Mouse (Mus musculus) right cerebral cortex, postnatal 4 days (tissue): ENCODE results near the gene Aknad1.
A peak's percentile ranks its signal among the peaks of the same experiment; 100 is the strongest.

ENCODE experiments used
- DNase-seq: peaks from one replicate; pipeline ENCODE4 v3.0.0-alpha.2; 2022

The Aknad1 gene

DNA sequence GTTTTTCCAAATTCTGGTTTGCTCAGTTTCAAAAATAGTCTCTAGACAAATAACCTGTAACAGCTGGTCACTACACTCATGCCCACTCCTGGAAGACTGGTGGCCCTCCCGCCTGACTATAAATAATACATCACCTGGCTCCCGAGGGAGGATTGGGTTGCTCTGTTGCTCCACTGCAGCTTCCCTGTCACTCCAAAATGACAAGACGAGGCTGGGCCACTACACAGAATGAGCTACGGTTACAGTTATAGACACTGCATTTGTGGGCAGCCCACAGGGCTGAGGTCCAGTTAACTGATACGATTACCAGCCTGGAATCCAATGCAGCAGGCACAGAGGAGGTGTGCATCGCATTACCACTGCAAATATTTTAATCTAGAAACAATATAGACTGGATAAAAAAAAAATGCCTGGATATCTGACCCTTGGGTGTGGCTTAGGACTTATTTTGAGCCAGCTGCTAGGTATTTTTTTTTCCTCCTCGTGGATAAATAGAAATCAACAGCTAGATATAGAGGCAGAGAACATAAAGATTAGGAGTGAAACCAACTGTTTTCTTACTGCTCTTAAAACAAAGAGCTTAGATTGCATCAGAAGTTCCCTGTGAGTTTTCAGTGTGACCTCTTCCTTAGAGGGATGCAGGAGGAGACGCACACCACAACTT is at the start of gene Aknad1:
TSS of gene Aknad1 (plus strand) at position 614 of the 664 bp plus-strand sequence.
- no peak for DNase-seq

DNA sequence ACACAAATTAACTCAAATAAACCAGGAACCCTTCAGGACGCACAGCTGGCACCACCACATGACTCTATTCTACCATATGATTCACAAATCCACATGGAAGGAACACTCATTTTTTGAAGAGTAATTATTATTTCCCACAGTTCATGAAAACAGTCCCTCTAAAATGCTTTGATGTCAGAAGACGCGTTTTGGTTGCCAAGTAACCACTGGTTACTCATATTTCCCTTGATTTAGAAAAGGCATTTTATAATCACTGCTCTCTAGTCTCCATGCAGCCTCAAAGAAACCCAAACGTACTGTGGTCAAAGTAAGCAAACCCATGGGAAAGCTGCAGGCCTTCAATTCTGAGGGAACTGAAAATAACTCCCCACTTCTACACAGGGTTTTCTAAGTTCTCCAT is 49.5 kb upstream of the Aknad1 start:
- DNase-seq: no peak

DNA sequence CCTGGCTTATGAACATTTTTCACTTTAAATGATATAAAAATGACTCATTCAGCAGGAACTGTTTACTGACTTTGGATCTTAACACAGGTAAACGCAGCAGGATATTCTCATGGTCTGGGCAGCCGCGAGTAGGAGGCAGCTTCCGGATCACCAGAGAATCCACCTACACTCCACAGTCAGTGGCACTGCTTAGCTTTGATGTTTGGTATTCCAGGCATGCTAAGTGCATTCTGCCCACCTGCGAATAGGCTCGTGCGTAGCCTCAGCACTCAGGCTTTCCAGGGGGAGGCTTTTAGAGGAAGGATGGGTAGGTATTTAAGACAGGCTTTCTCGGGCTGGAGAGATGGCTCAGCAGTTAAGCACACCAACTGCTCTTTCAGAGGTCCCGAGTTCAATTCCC is 45.1 kb upstream of the Aknad1 start:
- no peak for DNase-seq

DNA sequence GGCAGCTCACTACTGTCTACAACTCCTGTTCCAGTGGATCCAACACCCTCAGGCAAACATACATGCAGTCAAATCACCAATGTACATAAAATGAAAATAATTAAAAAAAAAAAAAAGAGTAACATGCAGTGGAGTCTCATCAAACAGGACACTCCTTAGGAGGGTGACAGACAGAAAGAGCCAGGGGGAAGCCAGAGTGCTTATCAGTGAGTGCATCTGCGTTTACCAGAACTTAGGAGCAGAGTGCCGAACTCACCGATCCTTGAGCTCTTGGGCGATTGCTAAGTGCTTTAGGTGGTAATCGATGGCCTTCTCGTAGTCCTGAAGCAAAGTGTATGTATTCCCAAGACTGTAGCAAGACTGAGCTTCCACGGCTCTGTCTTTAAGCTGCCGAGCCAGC is 40.8 kb upstream of the Aknad1 start:
- DNase-seq: no peak

DNA sequence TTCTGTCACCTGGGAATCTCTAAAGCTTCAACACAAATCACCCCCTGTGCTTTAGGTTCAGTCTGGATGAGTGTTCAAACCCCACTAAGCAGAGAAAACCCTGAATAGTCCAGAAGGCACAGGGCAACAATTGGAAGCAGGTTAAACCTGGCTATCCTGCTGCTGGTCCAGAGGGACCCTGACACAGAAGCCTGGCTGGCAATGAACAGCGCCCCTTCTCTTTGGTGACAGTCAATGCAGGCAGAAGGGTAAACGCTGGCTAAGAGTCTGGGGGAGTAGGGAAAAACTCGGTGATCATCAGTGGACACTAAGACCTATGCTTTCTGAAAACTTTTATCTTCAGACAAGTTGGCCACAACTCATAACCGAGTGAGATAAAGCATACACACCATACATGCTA is 39.7 kb upstream of the Aknad1 start:
- DNase-seq: no peak

DNA sequence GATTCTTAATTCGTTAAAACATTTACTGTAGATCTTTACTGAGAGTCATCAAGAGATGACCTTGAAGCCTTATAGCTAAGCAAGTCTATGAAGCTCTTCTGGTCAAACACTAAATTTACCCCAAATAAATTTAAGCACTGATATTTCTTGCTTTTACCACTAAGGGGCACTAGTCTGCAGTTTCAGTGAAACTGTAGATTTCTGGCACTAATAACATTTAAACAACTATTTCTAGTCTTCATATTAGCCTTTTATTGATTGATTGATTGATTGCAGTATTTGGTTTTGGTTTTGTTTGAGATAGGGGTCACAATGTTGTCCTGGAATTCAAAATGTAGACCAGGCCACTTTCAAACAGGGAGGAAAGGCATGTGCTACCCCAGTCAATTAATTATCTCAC is 38.2 kb upstream of the Aknad1 start:
- no peak for DNase-seq

DNA sequence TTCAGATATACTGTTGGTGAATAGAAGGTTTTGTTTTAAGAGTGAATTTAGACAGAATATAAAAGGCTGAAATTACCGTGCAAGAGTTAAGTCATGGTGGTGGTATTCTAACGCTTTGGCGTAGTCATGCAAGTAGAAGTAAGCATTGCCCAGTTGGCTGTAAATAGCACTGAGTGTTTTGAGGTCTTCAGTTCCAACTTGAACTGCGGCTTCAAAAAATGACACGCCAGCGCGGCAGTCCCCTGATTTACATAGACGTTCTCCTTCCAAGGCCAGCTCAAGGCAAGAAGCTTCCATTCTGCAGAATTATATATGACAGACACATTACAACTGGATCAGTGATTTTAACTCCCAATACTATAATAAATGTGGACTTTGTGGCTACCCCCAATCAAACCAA is 36.7 kb upstream of the Aknad1 start:
- no peak for DNase-seq

DNA sequence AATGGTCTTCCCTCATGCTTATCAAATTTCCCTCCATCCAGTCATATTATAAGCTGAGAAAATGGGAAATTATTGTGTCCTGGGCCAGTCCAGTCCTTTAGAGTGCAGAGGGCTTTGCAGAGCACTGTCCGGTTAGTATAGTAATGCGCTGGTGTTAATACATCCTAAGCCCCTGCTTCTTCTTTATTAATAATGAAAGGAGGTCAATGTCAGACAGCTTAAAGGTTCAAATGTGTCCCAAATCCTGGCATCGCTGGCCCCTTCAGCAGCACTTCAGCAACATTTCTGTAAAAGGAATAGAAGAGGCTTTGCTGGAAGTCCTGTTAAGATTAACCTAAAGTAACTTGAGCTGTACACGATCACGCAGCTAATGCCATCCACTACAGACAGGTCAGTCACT is 28.2 kb upstream of the Aknad1 start:
- DNase-seq: no peak

DNA sequence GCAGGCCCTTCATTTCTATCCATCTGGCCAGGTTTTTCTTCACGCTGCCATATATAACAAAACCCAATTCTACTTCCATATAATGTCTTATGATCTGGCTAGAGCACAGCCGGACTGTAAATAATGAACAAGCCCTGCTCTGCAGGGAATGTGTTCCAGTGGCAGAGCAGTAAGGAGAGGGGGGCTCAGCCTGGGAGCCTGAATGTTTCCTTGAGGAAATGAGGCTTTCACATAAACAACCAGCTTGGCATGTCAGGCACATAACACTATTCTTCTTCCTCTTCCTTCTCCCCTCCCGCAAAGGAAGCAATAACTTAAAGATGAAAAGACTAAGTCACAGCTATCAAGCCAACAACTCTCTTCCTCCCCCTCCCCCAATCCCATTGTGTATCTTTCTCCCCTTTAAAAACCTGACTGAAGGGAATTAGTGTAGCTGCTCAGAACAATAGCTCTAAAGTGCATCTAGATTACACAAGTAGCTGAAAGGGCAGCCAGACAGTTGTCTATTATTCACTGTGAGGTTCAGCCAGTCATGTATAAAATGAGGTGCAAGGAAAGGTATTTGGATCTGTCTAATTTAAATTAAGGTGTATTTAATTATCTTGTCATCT is 26.3 kb upstream of the Aknad1 start:
- no peak for DNase-seq

DNA sequence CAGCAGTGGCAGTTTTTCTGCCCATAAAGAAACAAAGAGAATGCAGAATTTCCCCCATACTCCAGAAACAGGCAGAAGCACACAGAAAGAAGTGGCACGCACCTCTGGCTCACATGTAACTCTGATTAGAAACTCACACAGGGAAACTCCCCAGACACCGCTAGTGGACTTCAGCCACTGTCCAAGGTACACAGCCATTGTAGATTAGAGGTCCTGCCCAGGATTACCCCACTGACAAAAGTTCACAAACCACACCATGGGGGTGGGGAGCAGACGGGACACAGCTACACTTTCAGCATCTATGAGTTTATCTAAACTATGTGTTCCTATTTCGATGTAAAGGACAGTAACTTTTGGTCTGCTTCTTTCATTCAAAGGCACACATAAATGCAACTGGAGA is 24.6 kb upstream of the Aknad1 start:
- DNase-seq: no peak

DNA sequence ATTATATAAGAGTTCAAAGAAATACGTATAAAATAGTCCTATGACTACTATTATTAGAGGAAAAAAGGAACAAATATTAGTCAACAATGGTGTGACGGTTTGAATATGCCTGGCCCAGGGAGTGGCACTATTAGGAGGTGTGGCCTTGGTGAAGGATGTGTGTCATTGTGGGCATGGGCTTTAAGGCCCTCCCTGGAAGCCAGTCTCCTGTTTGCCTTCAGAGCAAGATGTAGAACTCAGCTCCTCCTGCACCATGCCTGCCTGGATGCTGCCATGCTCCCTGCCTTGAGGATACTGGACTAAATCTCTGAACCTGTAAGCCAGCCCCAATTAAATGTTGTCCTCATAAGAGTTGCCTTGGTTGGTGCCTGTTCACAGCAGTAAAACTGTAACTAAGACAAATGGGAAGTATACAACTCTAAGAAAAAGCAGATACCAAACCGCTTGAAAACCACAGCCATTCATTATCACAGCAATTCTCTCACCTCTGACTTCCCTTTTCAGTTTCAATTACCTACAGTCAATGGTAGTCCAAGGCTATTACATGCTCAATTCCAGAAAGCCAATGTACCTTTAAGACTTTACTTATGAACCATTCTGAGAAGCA is 21.5 kb upstream of the Aknad1 start:
- no peak for DNase-seq

DNA sequence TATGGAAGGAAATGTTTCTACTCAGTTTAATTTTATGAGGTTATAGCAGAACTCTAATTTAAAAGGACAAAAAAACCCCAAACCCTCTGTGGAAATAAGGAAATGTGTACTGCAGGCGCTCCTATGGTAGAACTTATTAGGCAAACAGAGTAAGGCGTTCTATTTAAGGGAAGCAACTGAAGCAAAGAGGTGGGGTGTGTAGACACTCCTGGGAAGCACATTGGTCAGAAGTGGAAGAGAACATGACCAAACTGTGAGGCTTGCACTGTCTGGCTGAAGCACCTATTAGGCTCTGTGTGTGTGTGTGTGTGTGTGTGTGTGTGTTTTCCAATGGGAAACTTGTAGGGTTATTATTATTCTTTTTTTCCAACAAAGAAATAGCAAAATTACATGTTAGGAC is 20.1 kb upstream of the Aknad1 start:
- no peak for DNase-seq

DNA sequence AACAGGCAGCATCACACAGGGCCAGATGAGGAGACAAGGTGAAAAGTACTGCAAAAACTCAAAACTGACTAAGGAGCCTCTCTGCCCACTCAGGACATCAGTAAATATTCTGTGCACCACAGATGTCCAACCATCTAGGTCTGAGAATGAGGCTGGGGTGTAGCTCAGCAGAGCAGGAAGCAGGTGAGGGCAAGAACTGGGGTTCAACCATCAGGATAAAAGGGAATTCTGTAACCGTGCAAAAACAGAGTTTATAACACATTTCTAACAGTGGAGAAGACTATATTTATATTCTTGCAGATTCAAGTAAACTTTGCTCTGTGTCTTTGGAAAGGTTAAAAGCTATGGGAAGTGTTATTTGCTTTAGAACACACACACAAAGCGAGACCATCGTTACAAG is 19.7 kb upstream of the Aknad1 start:
- no peak for DNase-seq

DNA sequence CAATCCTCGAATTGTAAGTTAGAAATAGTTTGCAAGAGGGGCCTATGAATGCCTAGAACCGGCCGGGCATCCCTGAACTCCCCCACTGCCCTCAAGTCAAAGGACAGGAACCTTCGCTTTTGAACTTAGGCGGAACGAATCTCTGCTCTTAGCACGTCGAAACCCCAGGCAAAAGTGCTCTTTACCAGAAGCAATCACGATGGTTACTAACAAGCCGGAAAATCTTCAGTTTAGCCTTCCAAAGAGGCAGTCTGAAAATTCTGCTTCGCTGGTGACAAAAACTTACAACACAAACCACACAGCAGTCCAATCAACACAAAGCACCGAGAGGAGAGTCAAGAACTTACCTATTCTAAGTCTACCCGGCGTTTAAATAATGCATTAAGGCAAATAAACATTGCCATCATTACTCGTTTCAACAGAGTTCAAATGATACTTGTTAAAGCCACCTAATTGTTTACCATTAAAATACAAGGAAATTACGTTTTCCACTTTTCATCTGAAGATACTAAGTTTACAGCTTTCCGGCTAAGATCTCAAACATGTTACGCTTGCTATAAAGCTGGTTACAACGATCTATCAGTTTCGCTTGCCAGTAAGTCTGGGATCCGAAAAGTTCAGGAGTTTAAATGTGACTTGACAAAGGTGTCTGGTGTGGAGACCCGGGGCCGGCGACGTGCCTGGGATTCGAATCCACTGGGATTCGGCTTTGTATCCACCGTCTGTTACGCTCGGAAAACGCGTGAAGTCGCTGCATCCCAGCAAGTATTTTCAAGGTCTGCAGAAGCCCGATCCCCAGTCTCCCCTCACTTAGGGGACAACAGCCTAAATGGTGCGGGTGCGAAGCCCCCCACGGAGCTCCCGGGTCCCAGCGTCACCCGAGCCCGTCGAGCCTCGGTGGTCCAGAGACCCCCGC is 18.1 kb upstream of the Aknad1 start:
- DNase-seq: peak; percentile 50

DNA sequence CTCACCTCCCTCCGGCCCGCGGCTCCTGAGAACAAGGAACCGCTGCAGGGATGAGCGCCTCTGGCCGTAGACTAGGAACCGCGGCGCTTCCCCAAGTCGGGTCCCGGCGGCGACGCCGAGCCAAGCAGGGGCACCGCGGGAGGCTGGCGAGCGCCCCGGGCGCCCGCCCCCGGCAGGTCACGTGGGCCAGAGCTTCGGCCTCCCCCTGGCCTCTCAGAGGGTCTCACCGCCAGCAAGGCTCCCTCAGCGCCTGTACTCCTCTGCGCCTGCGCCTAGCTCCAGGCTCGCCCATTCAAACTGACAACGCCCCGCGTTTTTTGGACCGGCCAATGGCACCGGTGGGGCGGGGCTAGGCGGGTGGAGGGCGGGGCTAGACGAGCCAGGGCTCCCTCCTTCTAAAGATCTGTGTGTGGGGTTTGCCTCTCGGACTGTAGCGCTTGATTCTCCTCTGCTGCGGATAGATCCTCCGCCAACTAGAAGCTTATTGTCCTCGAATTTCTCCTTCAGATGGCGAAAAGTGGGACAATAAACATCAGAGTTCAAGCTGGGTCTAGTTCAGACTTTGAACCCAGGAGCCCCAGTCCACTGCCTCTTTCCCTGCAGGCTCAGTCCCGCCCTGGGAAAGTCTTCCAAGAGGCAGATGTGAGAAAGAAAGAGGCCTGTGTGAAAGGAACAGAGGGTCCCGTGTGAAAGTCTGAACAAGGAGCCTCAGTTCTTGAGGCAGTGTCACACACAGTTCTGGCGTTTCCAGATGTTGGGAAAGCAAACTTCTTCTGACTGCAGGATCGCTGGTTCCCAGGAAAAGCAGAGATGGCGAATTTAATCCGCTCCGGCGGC is 17.2 kb upstream of the Aknad1 start, which contains the start of gene Gpsm2:
TSS of gene Gpsm2 (minus strand) at position 274 of the 837 bp plus-strand sequence.
- DNase-seq: peak; percentile 96

DNA sequence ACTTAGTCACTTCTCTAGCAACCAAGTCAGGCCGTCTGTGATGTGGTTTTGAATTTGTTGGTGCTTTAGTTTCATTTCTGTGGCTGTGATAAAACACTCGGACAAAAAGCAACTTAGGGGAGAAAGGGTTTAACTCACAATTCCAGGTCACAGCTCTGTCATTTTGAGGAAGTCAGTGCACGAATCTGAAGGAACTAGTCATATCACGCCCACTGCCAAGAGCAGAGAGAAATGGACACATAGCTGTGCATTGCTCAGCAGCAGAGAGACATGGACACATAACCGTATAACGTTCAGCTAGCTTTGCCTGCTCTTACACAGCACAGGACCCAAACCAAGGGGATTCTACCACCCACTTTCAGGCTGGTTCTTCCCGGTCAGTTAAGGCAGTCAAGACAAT is 13.0 kb upstream of the Aknad1 start:
- DNase-seq: no peak

DNA sequence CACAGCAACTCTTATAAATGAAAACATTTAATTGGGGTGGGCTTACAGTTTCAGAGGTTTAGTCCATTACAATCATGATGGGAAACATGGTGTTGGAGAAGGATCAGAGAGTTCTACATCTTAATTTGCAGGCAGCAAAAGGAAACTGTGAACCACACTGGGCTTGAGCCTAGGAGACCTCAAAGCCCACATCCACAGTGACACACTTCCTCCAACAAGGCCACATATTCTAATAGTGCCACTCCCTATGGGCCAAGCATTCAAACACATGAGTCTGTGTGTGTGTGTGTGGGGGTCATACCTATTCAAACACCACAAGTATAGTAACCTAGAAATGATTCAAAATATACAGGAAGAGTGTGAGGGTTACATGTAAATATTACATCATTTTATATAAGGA is 12.1 kb upstream of the Aknad1 start:
- DNase-seq: no peak

DNA sequence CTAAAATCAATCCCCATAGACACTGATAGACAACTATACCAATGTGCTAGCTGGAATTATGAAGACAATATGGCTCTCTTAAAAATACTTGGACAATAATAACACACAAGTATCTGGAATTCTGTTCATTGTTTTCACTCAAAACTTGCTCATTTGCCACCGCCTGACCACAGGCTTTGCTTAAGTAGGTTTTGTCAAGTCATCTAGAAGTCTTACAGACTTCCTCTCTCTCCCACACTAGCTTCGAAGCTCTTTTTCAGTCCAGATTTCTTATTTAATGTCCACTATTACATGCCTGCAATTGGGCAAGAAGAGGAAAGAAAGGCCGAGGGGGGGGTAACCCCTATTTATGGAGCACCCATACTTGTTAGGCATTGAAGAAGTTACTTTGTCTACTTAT is 11.7 kb upstream of the Aknad1 start:
- DNase-seq: no peak

DNA sequence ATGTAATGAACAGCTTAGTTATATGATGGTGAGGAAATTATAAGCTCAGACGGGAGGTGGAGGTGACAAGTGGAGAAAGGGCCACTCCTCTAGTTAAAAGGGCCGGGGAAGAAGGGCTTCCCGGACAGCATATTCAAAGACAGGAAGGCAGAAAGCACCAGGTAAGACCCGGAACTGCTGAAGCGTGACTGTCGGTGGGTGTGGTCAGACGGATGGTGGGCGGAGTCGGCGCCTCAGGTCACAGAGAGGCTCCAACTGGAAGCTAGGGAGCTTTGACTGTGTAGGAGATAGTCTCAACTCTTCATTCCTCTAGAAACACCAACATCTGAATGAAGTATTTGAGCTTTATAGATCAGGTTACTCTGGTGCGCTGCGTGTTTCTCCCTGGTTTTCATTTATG is 9.1 kb upstream of the Aknad1 start:
- no peak for DNase-seq

DNA sequence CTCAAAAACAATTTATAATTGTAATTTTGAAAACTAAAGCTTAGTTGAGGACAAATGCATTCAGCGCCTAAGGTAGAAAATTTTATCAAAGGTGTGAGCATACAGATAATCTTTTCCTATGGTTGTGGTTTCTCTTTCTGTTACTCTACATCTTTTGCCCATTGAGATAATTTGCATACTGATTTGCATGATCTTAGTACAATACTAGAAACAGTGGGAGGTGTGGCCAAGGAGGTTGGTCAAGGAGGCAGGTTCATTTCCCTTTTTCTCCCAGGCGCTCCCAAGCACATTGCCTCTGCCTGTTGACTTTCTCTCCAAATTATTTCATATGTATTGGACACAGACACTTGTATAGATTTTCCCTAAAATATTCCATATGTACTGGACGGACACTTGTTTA is 1.7 kb upstream of the Aknad1 start:
- no peak for DNase-seq

DNA sequence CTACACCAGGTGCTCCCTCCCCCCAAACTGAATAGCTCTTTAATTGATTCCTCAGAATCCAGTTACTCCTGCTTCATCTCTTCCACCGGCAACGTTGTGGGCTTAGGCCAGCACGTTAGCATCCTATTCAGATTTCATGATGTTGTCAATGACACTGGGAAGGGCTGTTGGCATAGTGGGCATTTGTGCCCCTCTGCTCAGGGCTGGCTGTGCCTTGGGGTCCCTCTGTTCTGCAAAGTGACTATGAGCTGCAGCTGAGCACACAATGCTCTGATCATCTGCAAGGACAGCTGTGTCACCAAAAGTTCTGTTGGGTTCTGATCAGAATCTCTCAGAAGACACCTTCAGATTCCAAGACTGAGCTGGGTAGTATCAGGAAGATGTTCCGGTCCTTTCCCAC is 4.6 kb downstream of the Aknad1 start:
- DNase-seq: no peak

DNA sequence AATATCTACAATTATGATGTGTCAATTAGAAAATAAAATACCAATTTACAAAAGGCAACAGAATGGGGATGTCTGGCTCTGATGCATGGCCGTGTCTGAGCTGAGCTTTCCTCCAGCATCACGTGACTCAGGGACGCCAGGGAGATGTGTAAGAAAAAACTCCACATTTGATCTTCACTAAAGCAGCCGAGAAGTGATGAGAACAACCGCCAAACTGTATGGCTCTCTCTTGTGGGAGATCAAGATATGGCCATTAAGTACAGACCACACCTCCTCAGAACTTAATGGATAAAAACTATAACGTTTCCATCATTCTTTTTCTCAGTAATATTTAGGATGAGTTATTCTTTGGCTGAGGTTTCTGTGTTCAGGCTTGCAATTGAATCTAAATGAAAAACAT is 11.6 kb downstream of the Aknad1 start:
- DNase-seq: no peak

DNA sequence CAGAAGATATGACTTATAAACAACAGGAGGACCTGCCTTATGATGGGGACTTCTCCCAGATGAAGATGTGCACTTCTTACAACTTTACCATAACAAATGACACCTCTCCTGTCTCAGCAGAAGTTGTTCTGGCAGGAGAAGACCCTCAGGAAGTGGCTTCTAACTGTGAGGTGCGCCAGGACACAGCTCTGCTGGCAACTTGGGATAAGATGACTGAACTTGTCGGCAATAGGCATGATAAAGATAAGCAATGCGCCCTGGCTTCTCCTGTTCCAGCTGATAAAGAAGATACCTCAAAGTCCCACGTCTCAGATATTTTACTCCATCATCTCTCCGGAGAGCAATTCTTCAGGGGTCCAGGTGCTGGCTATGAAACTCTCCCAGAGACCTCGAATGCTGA is 12.2 kb downstream of the Aknad1 start:
- no peak for DNase-seq
